Mouse (Mus musculus) embryonic facial prominence, embryonic 11.5 days (tissue): ENCODE measurements around the gene Yars2. TPM values are rescaled to one million over a fixed set of nuclear protein-coding genes. Genes with fewer than 3 reads are reported as not detected.

Source experiments
- ATAC-seq: fragments of 200-750 bp; cut with Nextera tagmentation; replicated peaks from 2 replicates; pipeline ENCODE4 v1.8.0; 2017; ENCODE audit warnings: low read depth; ENCODE audit not compliant: insufficient number of reproducible peaks, low FRiP score, low TSS enrichment
- DNase-seq: peaks from one replicate; pipeline ENCODE4 v3.0.0-alpha.2; 2015; ENCODE audit warnings: low spot score
- H3K27ac ChIP-seq: fragments of 300-500 bp; sonication (generic); replicated peaks from 2 replicates; pipeline ENCODE4 v1.5.1; 2014; ENCODE audit warnings: mild to moderate bottlenecking, low read depth, low read length, control low read depth
- H3K27me3 ChIP-seq: fragments of 300-500 bp; sonication (generic); 2 replicates; pipeline ENCODE4 v1.6.1; 2014; ENCODE audit warnings: mild to moderate bottlenecking, low read length, moderate library complexity, mixed read lengths; ENCODE audit not compliant: control insufficient read depth, insufficient read depth
- H3K36me3 ChIP-seq: fragments of 300-500 bp; sonication (generic); replicated peaks from 2 replicates; pipeline ENCODE4 v1.6.1; 2014; ENCODE audit warnings: low read depth, mild to moderate bottlenecking, low read length, moderate library complexity, mixed read lengths; ENCODE audit not compliant: control insufficient read depth, insufficient read depth
- H3K4me1 ChIP-seq: fragments of 300-500 bp; sonication (generic); 2 replicates; pipeline ENCODE4 v1.6.1; 2014; ENCODE audit warnings: low read length, mixed read lengths; ENCODE audit not compliant: control insufficient read depth, insufficient read depth
- H3K4me2 ChIP-seq: fragments of 300-500 bp; sonication (generic); 2 replicates; pipeline ENCODE4 v1.6.1; 2014; ENCODE audit warnings: low read depth, mild to moderate bottlenecking, control low read depth, low read length, moderate library complexity
- H3K4me3 ChIP-seq: fragments of 300-500 bp; sonication (generic); 2 replicates; pipeline ENCODE4 v1.5.1; 2014; ENCODE audit warnings: low read depth, low read length, control low read depth
- H3K9ac ChIP-seq: fragments of 300-500 bp; sonication (generic); replicated peaks from 2 replicates; pipeline ENCODE4 v1.6.1; 2014; ENCODE audit warnings: mild to moderate bottlenecking, control low read depth, low read length
- H3K9me3 ChIP-seq: fragments of 300-500 bp; sonication (generic); replicated peaks from 2 replicates; pipeline ENCODE4 v1.6.1; 2016; ENCODE audit warnings: mild to moderate bottlenecking, low read length, inconsistent platforms, mixed read lengths; ENCODE audit not compliant: control insufficient read depth
- WGBS: fragments of 180-500 bp; shearing (Covaris S2); extraction: QIAGEN DNeasy Blood & Tissue Kit; methylation state at CpG from one replicate; pipeline ENCODE4 v1.1.7; 2014; 5-methylcytosine and 5-hydroxymethylcytosine counted together
- polyA plus RNA-seq: library from polyadenylated mRNA; unstranded; fragments of >200 nt; fragmentation: Nextera tagmentation; extraction: Ambion mirVana; gene quantifications from 2 replicates; pipeline ENCODE4 v1.2.1, GENCODE M21; 2014

Yars2 gene
- polyA plus RNA-seq, 1 experiment from 2014 or later = 47.8 TPM

DNA sequence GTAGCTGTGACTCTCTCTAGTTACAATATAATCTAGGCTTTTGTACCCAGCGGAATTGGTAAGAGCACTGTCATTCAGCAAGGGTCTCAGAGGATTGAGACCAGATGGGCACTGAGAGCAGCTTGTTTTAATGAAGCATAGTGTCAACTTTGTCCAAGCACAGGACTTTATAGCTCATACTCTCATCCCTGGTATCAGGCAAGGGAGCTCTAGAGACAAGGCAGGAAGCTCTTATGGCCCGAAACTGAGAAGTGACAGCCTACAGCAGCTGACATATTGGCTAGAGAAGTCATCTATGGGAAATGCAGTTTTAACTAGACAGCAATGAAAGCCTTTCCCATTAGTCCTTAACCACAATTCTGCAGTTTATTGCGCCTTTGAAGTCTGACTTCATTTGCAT, 29.8 kb upstream of the Yars2 start:
- H3K27ac ChIP-seq = no peak overlapping the region
- no peak for ATAC-seq
- no peak for DNase-seq
- no peak overlapping the region for H3K9ac ChIP-seq
- no peaks in the 10 kb centered on the region for H3K4me1 ChIP-seq
- 62% methylated on average over 3 of the region's 3 CpGs for WGBS
- H3K4me2 ChIP-seq = no peak overlapping the region
- no peak overlapping the region for H3K4me3 ChIP-seq
- no peaks in the 10 kb centered on the region for H3K36me3 ChIP-seq
- no peaks in the 10 kb centered on the region for H3K27me3 ChIP-seq
- H3K9me3 ChIP-seq = no peaks in the 10 kb centered on the region

DNA sequence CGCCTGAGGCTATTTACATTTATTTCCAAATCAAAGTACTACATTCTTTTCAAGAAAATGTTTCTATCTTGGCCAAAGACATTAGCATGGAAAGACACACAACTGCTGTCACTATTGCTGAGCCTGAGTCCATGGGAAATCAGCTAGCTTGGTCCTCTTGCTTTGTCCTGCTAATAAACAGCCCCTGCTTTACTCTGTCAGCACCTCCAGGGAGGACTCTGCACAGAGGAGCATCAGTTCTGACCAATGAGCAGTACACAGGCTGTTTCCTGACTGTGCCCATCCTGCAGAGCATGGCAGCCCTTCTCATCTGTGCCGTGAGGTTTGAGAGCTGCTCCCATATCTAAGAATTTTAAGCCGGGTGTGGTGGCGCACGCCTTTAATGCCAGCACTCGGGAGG, 29.0 kb upstream of the Yars2 start:
- Histone ChIP-seq H3K4me2 (no peak overlapping the region), H3K27me3 (no peaks in the 10 kb centered on the region), H3K9me3 (no peaks in the 10 kb centered on the region), H3K4me1 (no peaks in the 10 kb centered on the region), H3K4me3 (no peak overlapping the region), H3K27ac (no peak overlapping the region), H3K36me3 (no peaks in the 10 kb centered on the region), H3K9ac (no peak overlapping the region)
- DNase-seq = no peak
- ATAC-seq = no peak
- 87% methylated on average over 6 of the region's 6 CpGs for WGBS

DNA sequence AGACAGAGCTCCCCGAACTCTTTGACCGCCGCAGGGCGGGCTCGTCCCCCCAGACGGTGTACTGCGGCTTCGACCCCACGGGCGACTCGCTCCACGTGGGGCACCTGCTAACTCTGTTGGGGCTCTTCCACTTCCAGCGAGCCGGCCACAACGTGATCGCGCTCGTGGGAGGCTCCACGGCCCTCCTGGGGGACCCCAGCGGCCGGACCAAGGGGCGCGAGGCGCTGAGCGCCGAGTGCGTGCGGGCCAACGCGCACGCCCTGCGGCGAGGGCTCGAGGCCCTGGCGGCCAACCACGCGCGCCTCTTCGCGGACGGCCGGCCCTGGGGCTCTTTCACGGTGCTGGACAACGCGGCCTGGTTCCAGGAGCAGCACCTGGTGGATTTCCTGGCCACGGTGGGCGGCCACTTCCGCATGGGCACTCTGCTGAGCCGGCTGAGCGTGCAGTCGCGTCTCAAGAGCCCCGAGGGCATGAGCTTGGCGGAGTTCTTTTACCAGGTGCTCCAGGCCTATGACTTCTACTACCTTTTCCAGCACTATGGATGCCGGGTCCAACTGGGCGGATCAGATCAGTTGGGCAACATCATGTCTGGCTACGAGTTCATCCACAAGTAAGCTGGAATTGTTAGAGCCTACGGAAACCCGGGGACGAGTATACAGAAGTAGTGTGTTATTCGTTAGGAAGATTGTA, 518 bp downstream of the Yars2 start:
- peak overlapping the region; percentile 87 for H3K27ac ChIP-seq
- DNase-seq = peak; percentile 66
- H3K9me3 ChIP-seq = no peaks in the 10 kb centered on the region
- H3K9ac ChIP-seq = peak overlapping the region; percentile 90
- H3K4me3 ChIP-seq = peak overlapping the region; percentile 96
- peak overlapping the region; percentile 61 for H3K4me2 ChIP-seq
- H3K4me1 ChIP-seq = no peaks in the 10 kb centered on the region
- peak; percentile 72 for ATAC-seq
- under 1% methylated on average over 53 of the region's 61 CpGs for WGBS
- peaks cover 3% of the 10 kb centered on the region for H3K36me3 ChIP-seq
- H3K27me3 ChIP-seq = no peaks in the 10 kb centered on the region

DNA sequence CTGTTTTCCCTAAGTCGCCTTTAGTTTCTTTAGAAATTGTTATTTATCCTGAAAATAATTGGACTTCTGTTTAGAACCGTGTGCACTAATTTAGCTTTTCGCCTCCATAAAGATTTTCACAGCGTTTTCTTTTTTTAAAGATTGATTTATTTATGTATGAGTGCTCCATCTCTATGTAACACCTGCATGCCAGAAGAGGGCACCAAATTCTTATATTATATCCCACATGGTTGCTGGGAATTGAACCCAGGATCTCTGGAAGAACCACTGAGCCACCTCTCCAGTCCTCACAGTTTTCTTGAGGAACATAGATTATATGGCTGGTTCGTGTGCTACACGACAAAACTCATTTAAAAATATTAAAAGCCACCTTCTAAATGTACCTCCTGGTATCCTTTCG, 1.1 kb downstream of the Yars2 start:
- WGBS = 22% methylated on average over 7 of the region's 7 CpGs
- H3K9ac ChIP-seq = peak overlapping the region; percentile 90; the same call in 1 of the 2 replicates
- no peaks in the 10 kb centered on the region for H3K27me3 ChIP-seq
- peaks cover 3% of the 10 kb centered on the region for H3K36me3 ChIP-seq
- DNase-seq (peak; percentile 50), ATAC-seq (no peak)
- H3K4me2 ChIP-seq = peak overlapping the region; percentile 61
- H3K4me3 ChIP-seq = peak overlapping the region; percentile 96
- no peaks in the 10 kb centered on the region for H3K9me3 ChIP-seq
- no peak overlapping the region for H3K27ac ChIP-seq
- no peaks in the 10 kb centered on the region for H3K4me1 ChIP-seq

DNA sequence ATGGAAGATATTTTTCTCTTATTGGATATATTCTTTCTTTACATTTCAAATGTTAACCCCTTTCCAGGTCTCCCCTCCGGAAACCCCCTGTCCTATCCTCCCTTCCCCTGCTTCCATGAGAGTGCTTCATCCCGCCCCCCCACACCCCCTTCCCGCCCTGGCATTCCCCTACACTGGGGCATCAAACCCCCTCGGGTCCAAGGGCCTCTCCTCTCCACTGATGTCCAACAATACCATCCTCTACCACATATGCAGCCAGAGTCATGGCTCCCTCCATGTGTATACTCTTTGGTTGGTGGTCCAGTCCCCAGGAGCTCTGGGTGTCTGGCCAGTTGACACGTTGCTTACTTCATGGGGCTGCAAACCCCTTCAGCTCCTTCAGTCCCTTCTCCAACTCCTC, 8.6 kb downstream of the Yars2 start:
- Histone ChIP-seq H3K4me3 (no peak overlapping the region), H3K4me1 (no peaks in the 10 kb centered on the region), H3K4me2 (no peak overlapping the region), H3K36me3 (peaks cover 4% of the 10 kb centered on the region), H3K27ac (no peak overlapping the region), H3K9ac (no peak overlapping the region), H3K27me3 (no peaks in the 10 kb centered on the region), H3K9me3 (no peaks in the 10 kb centered on the region)
- DNase-seq (no peak), ATAC-seq (no peak)
- WGBS = 79% methylated on average over 5 of the region's 5 CpGs

DNA sequence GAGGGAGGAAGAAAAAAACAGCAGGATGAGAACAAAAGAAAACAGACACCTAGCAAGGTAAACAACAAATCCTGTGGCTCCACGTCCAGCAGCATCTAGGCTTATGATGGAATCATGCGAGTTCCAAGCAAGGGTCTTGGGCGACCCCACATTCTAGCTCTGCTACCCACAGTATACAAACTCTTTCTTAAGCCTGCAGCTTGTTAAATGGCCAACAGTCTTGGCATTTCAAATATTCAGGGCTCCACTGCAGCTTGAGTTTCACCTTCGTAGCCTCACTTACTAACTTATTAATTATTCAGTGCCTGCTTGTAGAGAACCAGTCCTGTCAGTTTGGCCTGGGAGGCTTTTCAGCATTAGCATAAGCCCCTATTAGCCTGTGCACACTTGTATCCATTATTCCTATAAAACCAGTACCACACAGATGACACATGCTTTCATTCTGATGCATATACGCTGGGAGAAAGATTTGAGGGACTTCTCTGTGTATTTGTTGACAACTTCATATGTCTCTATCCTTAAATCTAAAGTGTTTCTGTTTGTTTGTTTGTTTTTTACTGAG, 23.1 kb downstream of the Yars2 start:
- Histone ChIP-seq H3K4me3 (no peak overlapping the region), H3K36me3 (no peaks in the 10 kb centered on the region), H3K9me3 (no peaks in the 10 kb centered on the region), H3K27me3 (no peaks in the 10 kb centered on the region), H3K4me1 (no peaks in the 10 kb centered on the region), H3K27ac (no peak overlapping the region), H3K9ac (no peak overlapping the region), H3K4me2 (no peak overlapping the region)
- DNase-seq = no peak
- WGBS = 88% methylated on average over 5 of the region's 5 CpGs
- ATAC-seq = no peak

DNA sequence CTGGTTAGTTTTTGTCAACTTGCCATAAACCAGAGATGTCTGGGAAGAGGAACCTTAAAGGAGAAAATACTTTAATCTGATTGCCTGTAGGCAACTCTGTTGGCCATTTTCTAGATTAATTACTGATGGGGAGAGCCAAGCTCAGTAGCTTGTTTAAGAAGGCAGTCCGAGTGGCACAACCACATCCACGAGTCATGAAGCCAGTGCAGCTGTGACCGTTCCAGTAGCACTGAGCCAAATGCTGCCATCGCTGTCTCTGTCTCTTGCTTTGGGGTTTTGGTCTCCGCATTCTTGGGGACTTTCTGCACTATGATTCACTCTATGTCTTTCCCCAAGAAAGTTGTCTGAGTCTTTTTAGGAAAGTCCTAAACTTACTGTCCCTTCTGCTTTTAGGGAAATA, 43.7 kb downstream of the Yars2 start:
- no peak for DNase-seq
- no peak overlapping the region for H3K4me2 ChIP-seq
- WGBS = 93% methylated on average over 5 of the region's 5 CpGs

DNA sequence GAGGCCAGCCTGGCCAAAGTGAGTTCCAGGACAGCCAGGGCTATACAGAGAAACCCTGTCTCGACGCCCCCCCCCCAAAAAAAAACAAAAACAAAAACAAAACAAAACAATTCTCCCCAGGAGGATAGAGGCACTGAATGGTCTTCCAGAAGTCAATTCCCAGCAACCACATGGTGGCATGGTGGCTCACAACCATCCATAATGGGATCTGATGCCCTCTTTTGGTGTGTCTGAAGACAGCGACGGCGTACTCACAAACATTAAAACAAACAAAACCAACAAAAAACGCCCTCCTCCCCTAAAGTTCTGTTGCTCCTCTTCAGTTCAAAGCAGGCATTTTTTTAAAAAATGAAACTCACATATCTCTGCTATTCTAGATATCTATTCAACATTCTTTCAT, 55.1 kb downstream of the Yars2 start:
- DNase-seq (peak; percentile 19), ATAC-seq (no peak)
- H3K27ac ChIP-seq = no peak overlapping the region
- peak overlapping the region; percentile 89 for H3K9ac ChIP-seq
- H3K9me3 ChIP-seq = no peaks in the 10 kb centered on the region
- no peaks in the 10 kb centered on the region for H3K4me1 ChIP-seq
- WGBS = 10% methylated on average over 6 of the region's 6 CpGs
- H3K36me3 ChIP-seq = no peaks in the 10 kb centered on the region
- H3K4me2 ChIP-seq = peak overlapping the region; percentile 41
- no peaks in the 10 kb centered on the region for H3K27me3 ChIP-seq
- H3K4me3 ChIP-seq = peak overlapping the region; percentile 89

More for the DNA sequence above, 43.7 kb downstream of the Yars2 start:
- Histone ChIP-seq H3K4me3 (no peak overlapping the region), H3K9me3 (no peaks in the 10 kb centered on the region), H3K27ac (no peak overlapping the region), H3K4me1 (no peaks in the 10 kb centered on the region), H3K36me3 (no peaks in the 10 kb centered on the region), H3K27me3 (no peaks in the 10 kb centered on the region), H3K9ac (no peak overlapping the region)
- ATAC-seq = no peak
